Mouse (Mus musculus): ENCODE measurements around the gene Kif16b. TPM values are rescaled to one million over a fixed set of nuclear protein-coding genes. Genes with fewer than 3 reads are reported as not detected.

Gene Kif16b
- total and polyA plus RNA-seq, 2 experiments from 2014 or later, result 2.7 to 11.5 TPM

DNA sequence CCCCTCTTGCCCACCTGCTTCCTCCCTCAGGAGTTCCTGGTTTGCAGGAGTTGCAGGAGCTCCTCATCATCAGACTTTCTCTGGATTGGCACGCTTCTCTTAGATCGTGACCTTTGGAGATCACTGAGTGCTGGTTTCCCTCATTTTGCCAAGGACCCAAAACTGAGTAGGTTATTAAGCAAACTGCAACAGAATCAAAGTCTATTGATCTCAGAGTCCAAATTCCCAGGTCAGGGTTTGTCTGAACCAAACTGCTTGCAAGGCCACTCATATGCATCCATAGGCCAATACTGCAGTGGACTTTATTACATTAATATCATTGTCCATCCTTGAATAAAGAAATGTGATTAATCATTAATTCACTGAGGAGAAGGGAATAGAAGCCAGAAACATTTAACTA is 211.8 kb downstream of the Kif16b start:
- Histone ChIP-seq H3K4me1 (ENCODE audit: insufficient read depth, low read length) (no peaks in the 10 kb centered on the region), H3K9ac (replicated peaks; ENCODE audit: low read length, poor library complexity, severe bottlenecking) (no peak overlapping the region), H3K36me3 (ENCODE audit: insufficient read depth, low read length) (no peaks in the 10 kb centered on the region), H3K4me2 (ENCODE audit: low read depth, low read length, poor library complexity, severe bottlenecking) (no peak overlapping the region), H3K27ac (ENCODE audit: low read depth, low read length) (no peak overlapping the region), H3K9me3 (ENCODE audit: low read length) (no peaks in the 10 kb centered on the region), H3K4me3 (ENCODE audit: low read depth, low read length) (no peak overlapping the region), H3K27me3 (ENCODE audit: insufficient read depth, low read length) (no peaks in the 10 kb centered on the region)
- 96% methylated on average over 2 of the region's 2 CpGs for WGBS
- no peak for TF ChIP-seq CTCF (IDR thresholded peaks at IDR 0.05)
- DNase-seq (ENCODE audit: low spot score), result no peak
- ATAC-seq (ENCODE audit: low FRiP score), result no peak

DNA sequence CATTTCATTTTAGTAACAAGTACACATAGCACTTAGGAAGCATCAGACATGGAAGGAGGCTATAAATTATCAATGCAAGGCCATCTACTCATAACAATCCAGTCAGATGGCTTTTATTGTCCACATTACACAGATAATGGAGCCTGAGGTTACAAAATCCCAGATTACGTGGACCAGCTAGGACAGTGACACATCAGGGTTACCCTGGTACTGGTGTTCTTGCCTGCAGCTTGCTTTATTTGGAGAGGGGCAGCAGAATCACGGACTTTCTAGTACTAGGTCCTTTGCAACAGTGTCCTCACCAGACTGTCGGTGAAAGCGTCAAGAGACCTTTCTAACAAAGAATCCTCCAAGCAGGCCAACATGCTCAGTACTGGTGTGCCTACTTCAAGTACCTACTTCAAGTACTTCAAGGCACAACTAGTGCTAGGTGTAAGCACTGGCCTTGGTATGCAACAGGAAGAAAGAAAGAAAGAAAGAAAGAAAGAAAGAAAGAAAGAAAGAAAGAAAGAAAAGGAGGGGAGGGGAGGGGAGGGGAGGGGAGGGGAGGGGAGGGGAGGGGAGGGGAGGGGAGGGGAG is 213.3 kb downstream of the Kif16b start:
- Histone ChIP-seq H3K4me1 (ENCODE audit: insufficient read depth, low read length) (no peaks in the 10 kb centered on the region), H3K4me2 (ENCODE audit: low read depth, low read length, poor library complexity, severe bottlenecking) (no peak overlapping the region), H3K4me3 (ENCODE audit: low read depth, low read length) (no peak overlapping the region), H3K9ac (replicated peaks; ENCODE audit: low read length, poor library complexity, severe bottlenecking) (no peak overlapping the region), H3K27ac (ENCODE audit: low read depth, low read length) (no peak overlapping the region), H3K36me3 (ENCODE audit: insufficient read depth, low read length) (no peaks in the 10 kb centered on the region), H3K27me3 (ENCODE audit: insufficient read depth, low read length) (no peaks in the 10 kb centered on the region), H3K9me3 (ENCODE audit: low read length) (no peaks in the 10 kb centered on the region)
- ATAC-seq (ENCODE audit: low FRiP score), result no peak
- TF ChIP-seq CTCF (IDR thresholded peaks at IDR 0.05), result no peak
- no peak for DNase-seq (ENCODE audit: low spot score)
- 93% methylated on average over 4 of the region's 4 CpGs for WGBS

DNA sequence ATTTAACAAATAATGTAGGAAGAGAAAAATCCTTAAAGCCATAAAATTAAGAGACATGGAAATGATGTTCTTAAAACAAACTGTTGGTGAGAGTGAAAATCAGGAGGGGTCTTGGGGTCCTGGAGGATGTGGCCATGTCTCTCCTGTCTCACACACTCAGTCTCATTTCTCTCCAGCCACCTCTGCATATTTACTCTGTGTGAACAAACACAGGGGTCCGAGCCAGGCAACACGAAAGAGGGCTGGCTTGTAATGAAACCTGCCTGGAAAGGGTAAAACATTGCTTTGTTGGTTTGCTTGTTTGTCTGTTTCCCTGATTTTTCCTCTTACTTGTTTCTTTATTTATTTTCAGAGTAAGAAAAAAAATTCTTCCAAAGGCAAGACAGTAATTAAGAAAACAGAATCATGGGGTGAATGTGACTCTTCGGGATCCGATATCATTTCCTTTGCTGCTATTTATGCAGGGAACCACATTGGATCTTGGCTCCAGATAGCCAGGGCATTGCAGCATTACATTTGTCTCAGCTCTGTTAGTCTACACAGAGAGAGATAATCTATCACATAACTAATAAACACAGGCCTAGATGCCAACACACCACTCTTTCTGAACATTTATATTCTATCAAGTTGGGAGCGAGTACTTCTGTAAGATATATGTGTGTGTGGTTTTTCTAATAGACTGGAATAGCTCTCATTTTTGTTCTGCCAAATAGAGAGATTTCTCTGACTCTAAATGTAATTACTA is 218.2 kb downstream of the Kif16b start:
- H3K27ac ChIP-seq (ENCODE audit: low read depth, low read length), result no peak overlapping the region
- H3K9me3 ChIP-seq (ENCODE audit: low read length), result no peaks in the 10 kb centered on the region
- ATAC-seq (ENCODE audit: low FRiP score), result no peak
- no peak overlapping the region for H3K4me3 ChIP-seq (ENCODE audit: low read depth, low read length)
- H3K4me1 ChIP-seq (ENCODE audit: insufficient read depth, low read length), result no peaks in the 10 kb centered on the region
- no peaks in the 10 kb centered on the region for H3K27me3 ChIP-seq (ENCODE audit: insufficient read depth, low read length)
- H3K36me3 ChIP-seq (ENCODE audit: insufficient read depth, low read length), result no peaks in the 10 kb centered on the region
- H3K9ac ChIP-seq (replicated peaks; ENCODE audit: low read length, poor library complexity, severe bottlenecking), result no peak overlapping the region
- no peak overlapping the region for H3K4me2 ChIP-seq (ENCODE audit: low read depth, low read length, poor library complexity, severe bottlenecking)
- no peak for TF ChIP-seq CTCF (IDR thresholded peaks at IDR 0.05)
- 86% methylated on average over 5 of the region's 5 CpGs for WGBS
- DNase-seq (ENCODE audit: low spot score), result no peak

GRCm38 (mm10) chr2:142668426-142668825 is 232.9 kb downstream of the Kif16b start:
- H3K4me3 ChIP-seq (ENCODE audit: low read depth, low read length), result no peak overlapping the region
- H3K4me2 ChIP-seq (ENCODE audit: low read depth, low read length, poor library complexity, severe bottlenecking), result no peak overlapping the region
- no peak for TF ChIP-seq CTCF (IDR thresholded peaks at IDR 0.05)
- DNase-seq (ENCODE audit: low spot score) (no peak), ATAC-seq (ENCODE audit: low FRiP score) (no peak)
- H3K27ac ChIP-seq (ENCODE audit: low read depth, low read length), result no peak overlapping the region
- no peaks in the 10 kb centered on the region for H3K36me3 ChIP-seq (ENCODE audit: insufficient read depth, low read length)
- H3K9me3 ChIP-seq (ENCODE audit: low read length), result no peaks in the 10 kb centered on the region
- H3K9ac ChIP-seq (replicated peaks; ENCODE audit: low read length, poor library complexity, severe bottlenecking), result no peak overlapping the region
- no peaks in the 10 kb centered on the region for H3K27me3 ChIP-seq (ENCODE audit: insufficient read depth, low read length)
- WGBS, result 90% methylated on average over 3 of the region's 3 CpGs
- H3K4me1 ChIP-seq (ENCODE audit: insufficient read depth, low read length), result no peaks in the 10 kb centered on the region

GRCm38 (mm10) chr2:142651591-142651990 is 249.7 kb downstream of the Kif16b start:
- no peak for ATAC-seq (ENCODE audit: low FRiP score)
- WGBS, result 83% methylated on average over 7 of the region's 7 CpGs

DNA sequence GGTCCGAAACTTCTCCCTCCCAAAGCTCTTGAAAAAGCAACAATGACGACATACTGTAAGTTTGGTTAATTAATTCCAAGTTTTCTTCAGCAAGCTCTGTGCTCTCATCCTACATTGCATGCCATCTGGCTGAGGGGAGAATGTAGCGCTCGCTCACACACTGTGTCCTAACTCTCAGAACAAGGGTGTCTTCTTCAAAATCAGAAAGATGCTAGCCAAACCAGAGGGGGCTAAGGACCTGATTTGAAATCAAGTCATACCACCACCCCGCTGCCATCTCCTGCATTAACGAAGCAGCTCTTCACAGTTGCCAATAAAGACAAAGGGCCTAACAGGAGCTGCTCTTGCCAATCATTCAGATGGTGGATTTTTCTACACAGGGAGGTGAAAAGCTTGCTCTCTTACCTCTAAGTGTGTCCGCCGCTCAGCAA is 253.3 kb downstream of the Kif16b start:
- H3K4me2 ChIP-seq (ENCODE audit: low read depth, low read length, poor library complexity, severe bottlenecking), result no peak overlapping the region
- 69% methylated on average over 8 of the region's 8 CpGs for WGBS
- no peaks in the 10 kb centered on the region for H3K9me3 ChIP-seq (ENCODE audit: low read length)
- no peaks in the 10 kb centered on the region for H3K4me1 ChIP-seq (ENCODE audit: insufficient read depth, low read length)
- no peaks in the 10 kb centered on the region for H3K27me3 ChIP-seq (ENCODE audit: insufficient read depth, low read length)
- no peak overlapping the region for H3K27ac ChIP-seq (ENCODE audit: low read depth, low read length)
- TF ChIP-seq CTCF (IDR thresholded peaks at IDR 0.05), result no peak
- DNase-seq (ENCODE audit: low spot score), result peak; percentile 9
- H3K4me3 ChIP-seq (ENCODE audit: low read depth, low read length), result no peak overlapping the region
- no peaks in the 10 kb centered on the region for H3K36me3 ChIP-seq (ENCODE audit: insufficient read depth, low read length)
- no peak overlapping the region for H3K9ac ChIP-seq (replicated peaks; ENCODE audit: low read length, poor library complexity, severe bottlenecking)
- ATAC-seq (ENCODE audit: low FRiP score), result no peak

More at GRCm38 (mm10) chr2:142651591-142651990, 249.7 kb downstream of the Kif16b start:
- H3K4me1 ChIP-seq (ENCODE audit: insufficient read depth, low read length), result no peaks in the 10 kb centered on the region
- no peaks in the 10 kb centered on the region for H3K36me3 ChIP-seq (ENCODE audit: insufficient read depth, low read length)
- DNase-seq (ENCODE audit: low spot score), result no peak
- no peaks in the 10 kb centered on the region for H3K9me3 ChIP-seq (ENCODE audit: low read length)
- no peaks in the 10 kb centered on the region for H3K27me3 ChIP-seq (ENCODE audit: insufficient read depth, low read length)
- TF ChIP-seq CTCF (IDR thresholded peaks at IDR 0.05), result no peak
- no peak overlapping the region for H3K4me3 ChIP-seq (ENCODE audit: low read depth, low read length)
- H3K27ac ChIP-seq (ENCODE audit: low read depth, low read length), result no peak overlapping the region
- no peak overlapping the region for H3K9ac ChIP-seq (replicated peaks; ENCODE audit: low read length, poor library complexity, severe bottlenecking)
- H3K4me2 ChIP-seq (ENCODE audit: low read depth, low read length, poor library complexity, severe bottlenecking), result no peak overlapping the region

All from midbrain, postnatal 0 days (tissue).